Mouse (Mus musculus): ENCODE measurements around the gene Mgat4e. TPM values are rescaled to one million over a fixed set of nuclear protein-coding genes. Genes with fewer than 3 reads are reported as not detected.

Gene Mgat4e
- not detected for total RNA-seq (2023)

DNA sequence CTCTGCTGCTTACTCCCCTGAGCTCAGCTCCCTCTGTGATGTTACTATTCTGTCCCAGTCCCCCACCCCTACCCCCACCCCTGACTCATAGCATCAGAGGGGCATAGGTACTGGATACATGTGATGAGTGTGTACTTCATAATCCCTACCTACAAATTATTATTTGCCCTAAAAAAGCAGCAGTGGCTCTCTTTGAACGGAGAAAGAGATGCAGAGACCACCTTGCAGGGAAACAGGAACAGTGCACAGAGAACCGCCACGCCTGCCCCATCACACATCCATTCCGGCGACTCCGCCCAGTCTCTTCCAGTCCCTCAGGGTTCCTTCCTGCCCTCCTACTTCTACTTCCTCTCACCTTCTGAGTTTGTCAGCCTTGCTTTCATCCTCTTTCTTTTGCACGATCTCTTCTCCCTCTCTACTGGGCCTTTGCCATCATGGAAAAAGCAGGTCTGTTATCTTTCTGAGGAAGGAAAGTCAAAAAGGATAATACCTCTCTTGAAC lies at the start of gene Mgat4e:
Gene Mgat4e, minus strand, starts transcription at position 51 of the 501 bp plus-strand sequence.

GRCm38 (mm10) chr1:134559976-134560375 lies 10.5 kb upstream of the Mgat4e start, which contains the start of gene Kdm5b:
TSS of gene Kdm5b (plus strand) at chr1:134560171.

GRCm38 (mm10) chr1:134494428-134495215 lies 54.9 kb downstream of the Mgat4e start, which contains the start of gene Rabif:
TSS of gene Rabif (plus strand) at chr1:134494648.

Other genes starting within 250 kb of the Mgat4e start
- gene Ppfia4, start 216.8 kb downstream of the Mgat4e start, total RNA-seq (2023), result 10 to 100 TPM; 40.0 to 40.1 TPM
- 10 to 100 TPM; 47.6 to 58.3 TPM for gene Tmem183a, start 187.7 kb downstream of the Mgat4e start, total RNA-seq (2023)
- gene 4933406M09Rik, start 163.7 kb downstream of the Mgat4e start, total RNA-seq (2023), result not detected
- 10 to 100 TPM; 74.8 to 77.0 TPM for gene Cyb5r1, start 144.1 kb downstream of the Mgat4e start, total RNA-seq (2023)
- 100 to 1,000 TPM; 213 to 224 TPM for gene Adipor1, start 134.3 kb downstream of the Mgat4e start, total RNA-seq (2023)
- gene Klhl12, start 94.2 kb downstream of the Mgat4e start, total RNA-seq (2023), result 10 to 100 TPM; 13.2 to 14.6 TPM
- gene Rabif, start 55.0 kb downstream of the Mgat4e start, total RNA-seq (2023), result 10 to 100 TPM; 15.8 to 16.2 TPM
- 10 to 100 TPM; 32.4 to 34.0 TPM for gene Kdm5b, start 10.5 kb upstream of the Mgat4e start, total RNA-seq (2023)
- not detected for gene Syt2, start 97.0 kb upstream of the Mgat4e start, total RNA-seq (2023)

All from monocyte, adult 59 days (primary cell).